Mouse (Mus musculus): ENCODE data around the gene P2ry6.

DNA sequence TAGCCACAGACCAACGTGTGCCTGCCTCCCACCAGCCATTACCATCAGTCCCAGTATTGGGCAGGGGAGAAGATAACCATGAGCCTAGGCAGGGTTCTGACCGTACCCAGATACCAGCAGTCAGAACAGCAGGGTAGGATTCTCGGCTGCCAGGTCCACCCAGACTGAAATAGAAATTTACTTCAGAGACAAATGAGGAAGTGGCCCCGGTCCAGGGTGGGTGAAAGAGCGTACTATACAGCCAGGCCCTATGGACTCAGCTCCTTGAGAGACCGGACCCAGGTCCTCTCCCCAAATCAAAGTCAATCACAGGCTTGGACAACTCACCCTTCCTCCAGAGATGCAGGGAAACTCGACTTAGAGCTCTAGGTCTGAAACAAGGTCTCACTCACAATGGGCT is 13.3 kb downstream of the P2ry6 start:
- TF ChIP-seq POLR2A (IDR thresholded peaks at IDR 0.05; ENCODE audit: extremely low read depth, insufficient read depth, low read length) (no peak), CTCF (IDR thresholded peaks at IDR 0.05; ENCODE audit: extremely low read depth, insufficient read depth, low read length) (no peak)
